Mouse (Mus musculus) CH12.LX (cell line): ENCODE measurements around the gene Timm23. TPM values are rescaled to one million over a fixed set of nuclear protein-coding genes. Genes with fewer than 3 reads are reported as not detected.
"Not testable (repeated sequence)": the region's sequence is repeated elsewhere in the genome, so short reads cannot be mapped to it uniquely, and the experiment has no call there.

Source experiments
- DNase-seq: peaks from one replicate; pipeline ENCODE4 v3.0.0-alpha.2; 2013; ENCODE audit errors: extremely low read depth
- H3K27ac ChIP-seq: 2 replicates; pipeline ENCODE4 v1.5.1; 2012; ENCODE audit warnings: low read depth, mild to moderate bottlenecking, control low read depth, moderate library complexity; ENCODE audit not compliant: insufficient read depth
- H3K27me3 ChIP-seq: replicated peaks from 2 replicates; pipeline ENCODE3; 2012; ENCODE audit warnings: inconsistent platforms
- H3K36me3 ChIP-seq, 2 experiments: replicated peaks in 1 of 2; 2 replicates each; pipeline versions ENCODE3 to v1.6.1; 2012; ENCODE audit warnings: inconsistent platforms in 1 of 2, low read length in 1 of 2, mild to moderate bottlenecking in 1 of 2, mixed read lengths in 1 of 2, moderate library complexity in 1 of 2; ENCODE audit not compliant: control insufficient read depth in 1 of 2, insufficient read depth in 1 of 2
- H3K4me1 ChIP-seq, 2 experiments: 2 replicates each; pipeline ENCODE4 v1.6.1; 2012; ENCODE audit warnings: inconsistent platforms in 1 of 2, moderate library complexity in 1 of 2; ENCODE audit not compliant: insufficient read depth in 2 of 2, control insufficient read depth in 1 of 2
- H3K4me2 ChIP-seq: 2 replicates; pipeline ENCODE4 v1.6.1; 2012; ENCODE audit warnings: low read depth, mild to moderate bottlenecking, control low read depth; ENCODE audit not compliant: poor library complexity, insufficient read depth, severe bottlenecking
- H3K4me3 ChIP-seq, 3 experiments: fragments of 150-350 bp in 1 of 3; sonication (generic) in 1 of 3; replicated peaks in 1 of 3; 2 replicates each; pipeline versions ENCODE3 to v1.5.1; 2011 to 2012; ENCODE audit warnings: low read depth in 2 of 3, low read length in 2 of 3, mild to moderate bottlenecking in 2 of 3, moderate library complexity in 2 of 3, control low read depth in 1 of 3, improper control_type of control experiment in 1 of 3, inconsistent platforms in 1 of 3, mixed read lengths in 1 of 3; ENCODE audit not compliant: poor library complexity in 1 of 3
- H3K79me2 ChIP-seq: replicated peaks from 2 replicates; pipeline ENCODE4 v1.6.1; 2012; ENCODE audit warnings: mild to moderate bottlenecking, moderate library complexity; ENCODE audit not compliant: control insufficient read depth, poor library complexity, insufficient read depth, severe bottlenecking; ENCODE audit errors: extremely low read depth
- H3K9ac ChIP-seq: 2 replicates; pipeline ENCODE4 v1.6.1; 2012; ENCODE audit warnings: low read depth, mild to moderate bottlenecking, control low read depth, moderate library complexity; ENCODE audit not compliant: insufficient read depth
- H3K9me3 ChIP-seq: replicated peaks from 2 replicates; pipeline ENCODE3; 2012; ENCODE audit warnings: low read length, inconsistent platforms, mixed read lengths
- BHLHE40 ChIP-seq: IDR thresholded peaks from 2 replicates; pipeline ENCODE4 v1.6.1; 2011; ENCODE audit warnings: mild to moderate bottlenecking, low read depth, low read length, improper control_type of control experiment
- CHD1 ChIP-seq: IDR thresholded peaks from 2 replicates; pipeline ENCODE4 v1.6.1; 2012; ENCODE audit warnings: low read depth, low read length, improper control_type of control experiment, inconsistent platforms
- CTCF ChIP-seq, 2 experiments: IDR thresholded peaks in 1 of 2; conservative IDR thresholded peaks in 1 of 2; 2 replicates each; pipeline ENCODE4 v1.5.1; 2011 to 2012; ENCODE audit warnings: low read depth in 2 of 2, low read length in 2 of 2, improper control_type of control experiment in 1 of 2, inconsistent platforms in 1 of 2, mild to moderate bottlenecking in 1 of 2, moderate library complexity in 1 of 2
- ELF1 ChIP-seq: IDR thresholded peaks from 2 replicates; pipeline ENCODE4 v1.6.1; 2014; ENCODE audit warnings: low read depth, mild to moderate bottlenecking, inconsistent platforms, low read length, improper control_type of control experiment
- HCFC1 ChIP-seq: IDR thresholded peaks from 2 replicates; pipeline ENCODE4 v1.6.1; 2012; ENCODE audit warnings: low read depth, mild to moderate bottlenecking, inconsistent platforms, low read length, improper control_type of control experiment
- IRF4 ChIP-seq: IDR thresholded peaks from 2 replicates; pipeline ENCODE4 v1.6.1; 2014; ENCODE audit warnings: low read depth, mild to moderate bottlenecking, inconsistent platforms, low read length, improper control_type of control experiment
- MAFK ChIP-seq: IDR thresholded peaks from 2 replicates; pipeline ENCODE4 v1.6.1; 2011; ENCODE audit warnings: low read length, improper control_type of control experiment; ENCODE audit not compliant: insufficient replicate concordance
- MAZ ChIP-seq: IDR thresholded peaks from 2 replicates; pipeline ENCODE4 v1.6.1; 2012; ENCODE audit warnings: low read depth, mild to moderate bottlenecking, inconsistent platforms, low read length, improper control_type of control experiment, moderate library complexity
- MEF2A ChIP-seq: IDR thresholded peaks from 2 replicates; pipeline ENCODE4 v1.6.1; 2014; ENCODE audit warnings: low read depth, mild to moderate bottlenecking, inconsistent platforms, low read length, improper control_type of control experiment, borderline replicate concordance
- MXI1 ChIP-seq: IDR thresholded peaks from 2 replicates; pipeline ENCODE4 v1.6.1; 2011; ENCODE audit warnings: mild to moderate bottlenecking, low read depth, low read length, improper control_type of control experiment
- POLR2AphosphoS2 ChIP-seq: IDR thresholded peaks from 2 replicates; pipeline ENCODE4 v1.6.1; 2011; ENCODE audit warnings: low read depth, low read length, improper control_type of control experiment
- RAD21 ChIP-seq: IDR thresholded peaks from 2 replicates; pipeline ENCODE4 v1.6.1; 2011; ENCODE audit warnings: low read depth, mild to moderate bottlenecking, low read length, improper control_type of control experiment, moderate library complexity
- RCOR1 ChIP-seq: conservative IDR thresholded peaks from 2 replicates; pipeline ENCODE4 v1.6.1; 2012; ENCODE audit warnings: low read depth, mild to moderate bottlenecking, inconsistent platforms, low read length, improper control_type of control experiment
- SMC3 ChIP-seq: IDR thresholded peaks from 2 replicates; pipeline ENCODE4 v1.6.1; 2011; ENCODE audit warnings: low read depth, low read length, improper control_type of control experiment
- TBP ChIP-seq: conservative IDR thresholded peaks from 2 replicates; pipeline ENCODE4 v1.6.1; 2011; ENCODE audit warnings: low read depth, low read length, improper control_type of control experiment
- UBTF ChIP-seq: IDR thresholded peaks from 2 replicates; pipeline ENCODE4 v1.6.1; 2012; ENCODE audit warnings: low read depth, mild to moderate bottlenecking, inconsistent platforms, low read length, improper control_type of control experiment, moderate library complexity
- ZC3H11A ChIP-seq: IDR thresholded peaks from 2 replicates; pipeline ENCODE4 v1.6.1; 2012; ENCODE audit warnings: low read depth, mild to moderate bottlenecking, inconsistent platforms, low read length, improper control_type of control experiment
- ZMIZ1 ChIP-seq: IDR thresholded peaks from 2 replicates; pipeline ENCODE4 v1.6.1; 2012; ENCODE audit warnings: low read depth, mild to moderate bottlenecking, inconsistent platforms, low read length, improper control_type of control experiment
- ZNF384 ChIP-seq: IDR thresholded peaks from 2 replicates; pipeline ENCODE4 v1.6.1; 2012; ENCODE audit warnings: low read depth, low read length, improper control_type of control experiment, inconsistent platforms
- dilution Hi-C: fragments of 300-500 bp; cut with MboI; formaldehyde crosslinking; loops from 2 replicates; pipeline ENCODE4 v1.14.3; 2020; ENCODE audit warnings: low sequenced_read_pairs; ENCODE audit not compliant: extremely low pct_unique_long_range_greater_than_20kb, extremely low pct_ligation_motif_present
- in situ Hi-C: fragments of 300-500 bp; cut with MboI; formaldehyde crosslinking; loops from 3 replicates; pipeline ENCODE4 v1.14.3; 2019; ENCODE audit warnings: low sequenced_read_pairs, low pct_ligation_motif_present, low pct_unique_long_range_greater_than_20kb, mixed read lengths
- polyA plus RNA-seq: library from polyadenylated mRNA; unstranded; fragments of >175 nt; gene quantifications from 2 replicates; pipeline ENCODE4 v1.2.1, GENCODE M21; 2012; ENCODE audit warnings: low read depth; ENCODE audit not compliant: insufficient read length
- total RNA-seq, 2 experiments: library from RNA; depleted of rRNA; stranded (reverse); fragments of 300-350 nt in 1 of 2; fragments of >200 nt in 1 of 2; gene quantifications; 2 replicates each; pipeline ENCODE4 v1.2.3; 2012 to 2014

Timm23 gene
- total and polyA plus RNA-seq, 3 experiments, result 285 to 558 (median 495) TPM

GRCm38 (mm10) chr14:32193557-32193956 lies 8.1 kb downstream of the Timm23 start:
- H3K27ac ChIP-seq, H3K9ac ChIP-seq, dilution Hi-C loops, H3K4me2 ChIP-seq, H3K27me3 ChIP-seq, H3K4me1 ChIP-seq, H3K9me3 ChIP-seq, H3K4me3 ChIP-seq, in situ Hi-C loops: not testable (repeated sequence)
- DNase-seq, result peak; percentile 34
- peaks cover 58 to 86% of the 10 kb centered on the region in 2 experiments for H3K36me3 ChIP-seq
- H3K79me2 ChIP-seq, result peaks cover 39% of the 10 kb centered on the region
- TF ChIP-seq CTCF (conservative IDR thresholded peaks at IDR 0.05 in 1 of 2, IDR thresholded peaks at IDR 0.05 in 1 of 2; ENCODE audit: low read depth in 2 of 2, low read length in 2 of 2), result peak in 1 of 2 experiments; percentile 66; a peak in 2 of 4 replicates
- TF ChIP-seq, all 38 proteins: peak for 1; not testable (repeated sequence) for 37

DNA sequence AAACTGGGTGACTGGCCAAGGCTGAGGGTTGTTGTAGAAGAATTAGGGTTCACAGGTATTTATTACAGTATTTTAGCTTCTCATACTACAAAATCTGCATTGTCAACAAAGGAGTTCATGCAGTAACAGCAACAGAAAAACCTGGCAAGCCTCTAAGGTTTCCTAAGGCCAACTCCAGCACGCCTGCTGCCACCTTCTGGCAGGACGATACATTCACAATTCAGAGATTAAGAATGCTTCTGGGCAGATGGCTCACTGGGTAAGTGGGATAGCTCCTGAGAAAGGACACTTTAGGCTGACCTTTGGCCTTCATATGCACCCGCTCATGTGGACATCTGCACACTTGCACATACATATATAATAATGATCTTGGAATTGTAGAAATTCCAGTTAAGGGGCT lies 9.3 kb downstream of the Timm23 start:
- peak; percentile 54 for DNase-seq
- Histone ChIP-seq H3K36me3 (peaks cover 60 to 84% of the 10 kb centered on the region in 2 experiments), H3K9me3 (no peaks in the 10 kb centered on the region), H3K9ac (no peak overlapping the region), H3K4me2 (no peak overlapping the region), H3K4me3 (no peak overlapping the region), H3K27me3 (no peaks in the 10 kb centered on the region), H3K4me1 (peaks cover 0 to under 1% of the 10 kb centered on the region in 2 experiments; a peak in 1 of 4 replicates), H3K27ac (no peak overlapping the region)
- dilution Hi-C loops (no loop called here), in situ Hi-C loops (no loop called here)
- TF ChIP-seq MEF2A (no peak), ZMIZ1 (no peak), MAZ (no peak), ZC3H11A (no peak), UBTF (no peak), MAFK (no peak), TBP (no peak), CHD1 (no peak), ZNF384 (no peak), HCFC1 (no peak), IRF4 (no peak), POLR2AphosphoS2 (no peak), RAD21 (peak; percentile 49), ELF1 (no peak), MXI1 (no peak), CTCF (conservative IDR thresholded peaks at IDR 0.05 in 1 of 2, IDR thresholded peaks at IDR 0.05 in 1 of 2; ENCODE audit: low read depth in 2 of 2, low read length in 2 of 2) (peak; percentile 28 to 76; a peak in 3 of 4 replicates), RCOR1 (no peak), BHLHE40 (no peak), SMC3 (peak; percentile 66)
- TF ChIP-seq, all 38 proteins: peak for 3
- peaks cover 29% of the 10 kb centered on the region for H3K79me2 ChIP-seq
